Mouse (Mus musculus) left cerebral cortex, adult 6 months (tissue): ENCODE results near the gene Aqp6. TPM values are rescaled to one million over a fixed set of nuclear protein-coding genes. Genes with fewer than 3 reads are reported as not detected.

Source experiments
- long read RNA-seq, 2 experiments: library from polyadenylated mRNA; unstranded; transcript quantifications; one replicate each; pipeline ENCODE4 v2.0.0; 2019 to 2020
- polyA plus RNA-seq: library from polyadenylated mRNA; unstranded; fragments of <200 nt; fragmentation: Nextera tagmentation; gene quantifications from 2 replicates; pipeline ENCODE4 v1.2.3, GENCODE M21; 2021

Gene Aqp6
- polyA plus RNA-seq: 0.44 TPM in 1 of 2 replicates, not detected in the other
- long read RNA-seq, experiment 1: 0 reads
- long read RNA-seq, experiment 2: 0 reads

DNA sequence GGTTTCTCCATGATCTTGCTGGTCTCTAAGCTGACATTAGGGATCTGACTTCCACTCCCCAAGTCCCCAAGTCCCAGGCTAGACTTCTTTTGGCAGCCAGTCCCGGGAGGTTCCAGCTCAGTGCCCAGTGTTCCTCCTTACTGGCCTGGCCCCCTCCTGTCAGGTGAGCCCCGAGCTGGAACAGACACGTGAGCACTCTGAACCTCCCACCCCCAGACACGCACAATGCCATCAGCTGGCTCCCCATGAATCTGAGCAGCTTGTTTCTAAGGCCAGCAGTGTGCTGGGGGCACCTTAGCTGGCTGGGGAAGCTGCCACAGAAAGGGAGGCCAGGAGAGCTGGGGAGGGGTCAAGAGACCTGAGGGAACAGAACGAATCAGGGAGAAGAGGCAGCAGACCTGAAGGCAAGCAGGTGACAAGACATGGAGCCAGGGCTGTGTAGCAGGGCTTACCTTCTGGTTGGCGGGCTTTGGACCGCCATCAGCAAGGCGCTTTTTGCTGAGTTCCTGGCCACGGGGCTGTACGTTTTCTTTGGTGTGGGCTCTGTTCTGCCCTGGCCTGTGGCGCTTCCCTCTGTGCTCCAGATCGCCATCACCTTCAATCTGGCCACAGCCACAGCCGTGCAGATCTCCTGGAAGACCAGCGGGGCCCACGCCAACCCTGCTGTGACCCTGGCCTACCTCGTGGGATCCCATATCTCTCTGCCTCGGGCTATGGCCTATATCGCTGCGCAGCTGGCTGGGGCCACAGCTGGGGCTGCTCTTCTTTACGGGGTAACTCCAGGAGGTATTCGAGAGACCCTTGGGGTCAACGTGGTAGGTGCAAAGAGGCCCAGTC, at the start of gene Aqp6:
Gene Aqp6, plus strand, starts transcription at position 415 of the 837 bp plus-strand sequence.

GRCm38 (mm10) chr15:99578802-99579485, 22.3 kb upstream of the Aqp6 start, which contains the start of gene Aqp2:
TSS of gene Aqp2 (plus strand) at chr15:99579055.

DNA sequence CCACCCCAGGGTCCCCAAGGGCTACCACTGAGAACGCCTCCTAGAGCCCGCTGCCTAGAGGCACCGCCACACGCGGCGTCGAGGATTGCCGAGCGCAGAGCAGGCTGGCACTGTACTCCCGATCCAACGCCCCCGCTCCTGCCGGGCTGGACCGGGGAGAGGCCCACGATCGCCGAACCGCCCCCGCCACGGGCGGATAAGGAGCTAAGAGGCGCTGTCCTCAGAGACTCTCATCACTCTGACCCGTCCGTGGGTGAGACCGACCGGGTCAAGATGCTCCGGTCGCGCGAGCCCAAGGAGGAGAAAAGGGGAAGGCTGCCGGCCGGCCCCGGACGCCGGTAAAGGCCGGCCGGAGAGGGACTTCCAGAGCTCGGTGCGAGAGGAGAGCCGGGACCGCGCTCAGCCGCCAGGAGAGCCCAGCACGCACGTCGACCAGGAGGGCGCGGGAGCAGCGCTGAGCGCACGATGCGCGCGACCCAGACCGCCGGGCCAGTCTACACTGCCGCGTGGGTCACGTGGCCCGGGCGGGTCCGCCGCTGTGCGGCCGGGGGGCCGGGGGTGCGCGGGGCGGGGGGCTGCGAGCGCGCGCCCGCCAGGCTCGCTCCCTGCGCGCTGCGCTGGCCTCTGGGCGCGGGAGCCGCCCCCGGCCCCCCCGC, 10.6 kb upstream of the Aqp6 start, which contains the start of gene Aqp5:
Gene Aqp5, plus strand, starts transcription at position 354 of the 656 bp plus-strand sequence.

GRCm38 (mm10) chr15:99651163-99651872, 50.1 kb downstream of the Aqp6 start, which contains the start of gene Racgap1:
TSS of gene Racgap1 (minus strand) at chr15:99651656.

Other genes with a start within 250 kb of the Aqp6 start
- 0.59 and 2.3 TPM in 2 replicates for gene Fmnl3, start 230.9 kb upstream of the Aqp6 start, polyA plus RNA-seq
- gene Tmbim6, start 208.5 kb upstream of the Aqp6 start, polyA plus RNA-seq: 159 and 166 TPM in 2 replicates
- gene Nckap5l, start 143.7 kb upstream of the Aqp6 start, polyA plus RNA-seq: 1.0 and 3.0 TPM in 2 replicates
- gene Bcdin3d, start 126.7 kb upstream of the Aqp6 start, polyA plus RNA-seq: 6.0 and 8.9 TPM in 2 replicates
- gene Faim2, start 73.2 kb upstream of the Aqp6 start, polyA plus RNA-seq: 202 and 292 TPM in 2 replicates
- 0.10 and 0.23 TPM in 2 replicates for gene Aqp2, start 22.3 kb upstream of the Aqp6 start, polyA plus RNA-seq
- 0.34 and 0.84 TPM in 2 replicates for gene Aqp5, start 10.6 kb upstream of the Aqp6 start, polyA plus RNA-seq
- 5.6 and 6.7 TPM in 2 replicates for gene Racgap1, start 50.3 kb downstream of the Aqp6 start, polyA plus RNA-seq
- 4.1 and 19.7 TPM in 2 replicates for gene Asic1, start 69.0 kb downstream of the Aqp6 start, polyA plus RNA-seq
- gene Smarcd1, start 100.7 kb downstream of the Aqp6 start, polyA plus RNA-seq: 32.2 and 51.0 TPM in 2 replicates
- gene Gm17349, start 104.1 kb downstream of the Aqp6 start, polyA plus RNA-seq: not detected in 2 replicates
- gene Gpd1, start 116.1 kb downstream of the Aqp6 start, polyA plus RNA-seq: 20.0 and 22.8 TPM in 2 replicates
- gene Cox14, start 124.2 kb downstream of the Aqp6 start, polyA plus RNA-seq: 459 and 490 TPM in 2 replicates
- gene Cers5, start 171.5 kb downstream of the Aqp6 start, polyA plus RNA-seq: 38.5 and 47.9 TPM in 2 replicates